Mouse (Mus musculus): ENCODE data around the gene Drd4. TPM values are rescaled to one million over a fixed set of nuclear protein-coding genes. Genes with fewer than 3 reads are reported as not detected.

The Drd4 gene
- polyA plus RNA-seq, 1 experiment, result 0.50 TPM

DNA sequence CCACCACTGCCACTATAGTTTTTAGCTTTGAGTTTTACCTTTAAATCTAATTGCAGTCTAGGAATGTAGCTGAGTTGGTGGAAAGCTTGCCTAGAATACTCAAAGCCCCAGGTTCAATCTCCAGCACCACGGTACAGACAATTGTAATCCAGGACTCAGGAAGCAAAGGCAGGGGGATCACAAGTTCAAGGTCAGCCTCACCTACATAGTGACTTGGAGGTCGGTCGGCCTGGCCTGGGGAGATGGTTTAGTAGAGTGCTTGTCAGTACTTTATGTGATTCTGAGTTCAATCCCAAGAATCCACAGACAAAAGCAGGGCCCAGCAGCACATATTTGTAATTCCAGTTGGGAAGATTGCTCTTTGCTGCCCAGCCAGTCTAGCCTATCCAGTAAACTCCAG, 3.8 kb upstream of the Drd4 start:
- TF ChIP-seq CTCF (IDR thresholded peaks at IDR 0.05; ENCODE audit: extremely low read depth, insufficient read depth, low read length), result no peak
- TF ChIP-seq POLR2A (IDR thresholded peaks at IDR 0.05; ENCODE audit: extremely low read depth, insufficient read depth, low read length), result no peak
- no peak overlapping the region for H3K4me3 ChIP-seq (ENCODE audit: insufficient read depth, low read length)
- H3K27ac ChIP-seq (ENCODE audit: insufficient read depth, low read length), result no peak overlapping the region
- peaks cover 2% of the 10 kb centered on the region; the same call in 1 of the 2 replicates for H3K4me1 ChIP-seq (ENCODE audit: control insufficient read depth, insufficient read depth, low read length)

DNA sequence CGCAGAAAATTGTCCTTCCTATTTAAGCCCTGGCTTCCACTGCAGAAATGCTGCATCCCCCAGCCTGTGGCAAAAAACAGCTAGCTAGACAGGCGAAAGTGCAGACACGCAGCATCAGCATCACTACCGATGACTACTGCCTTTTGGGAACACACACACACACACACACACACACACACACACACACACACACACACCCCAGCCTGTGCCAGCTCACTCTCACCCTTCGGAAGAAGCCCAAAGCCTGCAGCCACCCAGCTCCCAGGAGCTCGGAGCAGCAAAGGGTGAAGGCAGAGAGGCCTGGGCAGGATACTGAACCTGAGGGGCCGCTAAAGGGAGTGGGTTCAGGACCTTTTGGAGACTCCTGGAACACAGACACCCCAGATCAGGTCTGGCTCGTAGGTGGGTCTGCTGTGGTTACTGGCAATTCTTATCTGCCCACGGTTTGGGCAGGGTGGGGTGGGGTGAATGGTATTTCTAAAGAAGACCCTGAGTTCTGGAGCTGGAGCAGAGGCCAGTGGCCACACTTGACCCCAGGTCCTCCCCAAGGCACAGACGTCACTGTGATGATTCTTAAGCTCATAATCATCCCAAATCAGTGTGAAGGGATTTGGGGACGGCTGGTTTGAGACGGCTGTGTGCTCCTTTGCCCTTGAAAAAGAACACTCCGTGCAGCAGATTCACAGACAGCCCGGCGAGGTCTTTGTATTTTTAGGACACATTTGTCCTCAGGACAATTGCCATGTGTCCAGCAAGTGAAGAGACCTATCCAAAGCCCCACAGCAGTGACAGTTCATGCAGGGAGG, 980 bp downstream of the Drd4 start:
- Histone ChIP-seq H3K4me1 (ENCODE audit: control insufficient read depth, insufficient read depth, low read length) (peaks cover 2% of the 10 kb centered on the region), H3K27ac (ENCODE audit: insufficient read depth, low read length) (no peak overlapping the region), H3K4me3 (ENCODE audit: insufficient read depth, low read length) (peak overlapping the region; percentile 11; the same call in 1 of the 2 replicates)
- TF ChIP-seq POLR2A (IDR thresholded peaks at IDR 0.05; ENCODE audit: extremely low read depth, insufficient read depth, low read length) (no peak), CTCF (IDR thresholded peaks at IDR 0.05; ENCODE audit: extremely low read depth, insufficient read depth, low read length) (no peak)

DNA sequence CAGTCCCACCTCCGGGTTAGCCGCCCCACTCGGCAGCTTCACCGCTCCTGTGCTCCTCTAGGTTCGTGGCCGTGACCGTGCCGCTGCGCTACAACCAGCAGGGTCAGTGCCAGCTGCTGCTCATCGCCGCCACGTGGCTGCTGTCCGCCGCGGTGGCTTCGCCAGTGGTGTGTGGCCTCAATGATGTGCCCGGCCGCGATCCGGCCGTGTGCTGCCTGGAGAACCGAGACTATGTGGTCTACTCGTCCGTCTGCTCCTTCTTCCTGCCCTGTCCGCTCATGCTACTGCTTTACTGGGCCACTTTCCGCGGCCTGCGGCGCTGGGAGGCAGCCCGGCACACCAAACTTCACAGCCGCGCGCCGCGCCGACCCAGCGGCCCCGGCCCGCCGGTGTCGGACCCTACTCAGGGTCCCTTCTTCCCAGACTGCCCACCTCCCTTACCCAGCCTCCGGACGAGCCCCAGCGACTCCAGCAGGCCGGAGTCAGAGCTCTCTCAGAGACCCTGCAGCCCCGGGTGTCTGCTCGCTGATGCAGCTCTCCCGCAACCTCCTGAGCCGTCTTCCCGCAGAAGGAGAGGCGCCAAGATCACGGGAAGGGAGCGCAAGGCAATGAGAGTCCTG, 2.2 kb downstream of the Drd4 start:
- TF ChIP-seq POLR2A (IDR thresholded peaks at IDR 0.05; ENCODE audit: extremely low read depth, insufficient read depth, low read length) (no peak), CTCF (IDR thresholded peaks at IDR 0.05; ENCODE audit: extremely low read depth, insufficient read depth, low read length) (no peak)
- Histone ChIP-seq H3K4me3 (ENCODE audit: insufficient read depth, low read length) (no peak overlapping the region), H3K27ac (ENCODE audit: insufficient read depth, low read length) (no peak overlapping the region), H3K4me1 (ENCODE audit: control insufficient read depth, insufficient read depth, low read length) (peaks cover 2% of the 10 kb centered on the region)

DNA sequence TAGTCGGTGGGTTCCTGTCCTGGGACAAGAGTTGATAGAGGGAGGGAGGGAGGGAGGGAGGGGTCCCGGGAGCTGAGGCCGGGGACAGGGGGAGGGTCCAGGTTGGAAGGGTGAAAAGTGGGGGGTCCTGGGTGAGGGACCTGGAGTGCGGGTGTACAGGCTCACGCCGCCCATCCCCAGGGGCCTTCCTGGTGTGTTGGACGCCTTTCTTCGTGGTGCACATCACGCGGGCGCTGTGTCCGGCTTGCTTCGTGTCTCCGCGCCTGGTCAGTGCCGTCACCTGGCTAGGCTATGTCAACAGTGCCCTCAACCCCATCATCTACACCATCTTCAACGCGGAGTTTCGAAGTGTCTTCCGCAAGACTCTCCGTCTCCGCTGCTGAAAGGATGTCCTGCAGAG, 2.7 kb downstream of the Drd4 start:
- no peak overlapping the region for H3K4me3 ChIP-seq (ENCODE audit: insufficient read depth, low read length)

DNA sequence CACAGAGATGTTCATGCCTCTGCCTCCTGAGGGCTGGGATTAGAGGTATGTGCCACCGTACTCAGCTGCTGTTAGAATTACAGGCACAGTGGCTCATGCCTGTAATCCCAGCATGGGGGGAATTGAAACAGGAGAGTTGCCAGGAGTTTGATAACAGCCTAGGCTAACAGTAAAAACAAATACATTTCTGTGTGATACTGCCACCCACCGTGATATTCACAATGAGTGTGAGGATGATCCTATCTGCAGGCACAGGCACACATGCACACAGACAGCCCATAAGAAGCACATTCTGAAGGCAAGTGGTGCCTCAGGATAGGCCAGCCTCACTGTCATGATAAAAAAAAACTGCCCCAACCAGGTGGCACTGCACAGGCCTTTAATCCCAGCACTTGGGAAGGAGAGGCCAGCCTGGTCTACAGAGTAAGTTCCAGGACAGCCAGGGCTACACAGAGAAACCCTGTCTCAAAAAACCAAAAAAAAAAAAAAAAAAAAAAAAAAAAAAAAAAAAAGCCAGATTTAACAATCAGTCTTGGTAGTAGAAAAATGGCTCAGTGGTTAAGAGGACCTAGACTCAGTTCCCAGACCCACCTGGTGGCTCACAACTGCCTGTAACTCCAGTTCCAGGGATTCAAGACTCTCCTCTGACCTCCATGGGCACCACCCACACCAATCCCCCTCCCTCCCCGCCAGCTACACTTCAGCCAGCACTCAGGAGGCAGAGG, 6.3 kb downstream of the Drd4 start:
- no peaks in the 10 kb centered on the region; the same call in 1 of the 2 replicates for H3K4me1 ChIP-seq (ENCODE audit: control insufficient read depth, insufficient read depth, low read length)

More for the DNA sequence above, 2.7 kb downstream of the Drd4 start:
- no peak overlapping the region for H3K27ac ChIP-seq (ENCODE audit: insufficient read depth, low read length)
- TF ChIP-seq CTCF (IDR thresholded peaks at IDR 0.05; ENCODE audit: extremely low read depth, insufficient read depth, low read length), result no peak
- no peak for TF ChIP-seq POLR2A (IDR thresholded peaks at IDR 0.05; ENCODE audit: extremely low read depth, insufficient read depth, low read length)
- H3K4me1 ChIP-seq (ENCODE audit: control insufficient read depth, insufficient read depth, low read length), result peaks cover 2% of the 10 kb centered on the region

DNA sequence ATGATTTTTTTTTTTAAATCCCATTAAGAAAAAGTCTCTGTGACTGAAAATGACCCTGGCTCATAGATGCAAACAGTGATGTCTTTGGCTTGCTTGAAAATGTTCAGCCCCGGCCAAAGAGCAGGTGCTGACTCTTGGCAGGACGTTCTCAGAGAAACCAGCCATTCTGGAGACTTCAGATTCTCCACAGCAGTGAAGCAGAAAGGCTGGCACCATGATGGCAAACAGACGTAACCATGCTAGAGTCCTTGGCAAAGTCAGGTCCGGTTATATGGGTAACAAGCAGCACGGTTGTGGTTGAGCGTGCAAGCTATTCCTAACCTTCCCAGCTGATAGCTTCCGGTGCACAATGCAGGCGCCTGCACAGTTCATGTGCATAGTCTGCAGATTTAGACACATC, 7.4 kb downstream of the Drd4 start:
- Histone ChIP-seq H3K27ac (ENCODE audit: insufficient read depth, low read length) (no peak overlapping the region), H3K4me1 (ENCODE audit: control insufficient read depth, insufficient read depth, low read length) (no peaks in the 10 kb centered on the region), H3K4me3 (ENCODE audit: insufficient read depth, low read length) (no peak overlapping the region)
- no peak for TF ChIP-seq CTCF (IDR thresholded peaks at IDR 0.05; ENCODE audit: extremely low read depth, insufficient read depth, low read length)
- no peak for TF ChIP-seq POLR2A (IDR thresholded peaks at IDR 0.05; ENCODE audit: extremely low read depth, insufficient read depth, low read length)

More for the DNA sequence above, 6.3 kb downstream of the Drd4 start:
- TF ChIP-seq CTCF (IDR thresholded peaks at IDR 0.05; ENCODE audit: extremely low read depth, insufficient read depth, low read length), result no peak
- TF ChIP-seq POLR2A (IDR thresholded peaks at IDR 0.05; ENCODE audit: extremely low read depth, insufficient read depth, low read length), result no peak
- no peak overlapping the region for H3K4me3 ChIP-seq (ENCODE audit: insufficient read depth, low read length)
- no peak overlapping the region for H3K27ac ChIP-seq (ENCODE audit: insufficient read depth, low read length)

DNA sequence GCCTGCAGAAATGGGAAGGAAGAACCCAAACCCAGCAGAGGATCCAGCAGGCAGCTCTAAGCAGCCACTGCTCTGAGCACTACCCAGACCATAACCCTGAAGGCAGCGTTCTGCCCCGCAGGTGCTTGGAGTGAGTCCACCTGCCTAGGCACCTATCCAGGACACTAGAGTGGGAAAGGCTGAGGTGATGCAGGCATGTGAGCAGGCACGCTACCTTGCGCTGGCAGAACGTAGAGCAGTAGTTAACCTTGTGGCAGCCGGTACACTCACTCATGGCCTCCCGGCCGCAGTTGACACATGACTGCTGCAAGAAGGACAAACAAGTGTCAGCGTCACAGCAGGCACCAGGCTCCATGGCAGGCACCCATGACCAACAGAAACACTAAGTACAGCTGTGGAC, 9.6 kb downstream of the Drd4 start:
- no peak for TF ChIP-seq POLR2A (IDR thresholded peaks at IDR 0.05; ENCODE audit: extremely low read depth, insufficient read depth, low read length)
- TF ChIP-seq CTCF (IDR thresholded peaks at IDR 0.05; ENCODE audit: extremely low read depth, insufficient read depth, low read length), result no peak

DNA sequence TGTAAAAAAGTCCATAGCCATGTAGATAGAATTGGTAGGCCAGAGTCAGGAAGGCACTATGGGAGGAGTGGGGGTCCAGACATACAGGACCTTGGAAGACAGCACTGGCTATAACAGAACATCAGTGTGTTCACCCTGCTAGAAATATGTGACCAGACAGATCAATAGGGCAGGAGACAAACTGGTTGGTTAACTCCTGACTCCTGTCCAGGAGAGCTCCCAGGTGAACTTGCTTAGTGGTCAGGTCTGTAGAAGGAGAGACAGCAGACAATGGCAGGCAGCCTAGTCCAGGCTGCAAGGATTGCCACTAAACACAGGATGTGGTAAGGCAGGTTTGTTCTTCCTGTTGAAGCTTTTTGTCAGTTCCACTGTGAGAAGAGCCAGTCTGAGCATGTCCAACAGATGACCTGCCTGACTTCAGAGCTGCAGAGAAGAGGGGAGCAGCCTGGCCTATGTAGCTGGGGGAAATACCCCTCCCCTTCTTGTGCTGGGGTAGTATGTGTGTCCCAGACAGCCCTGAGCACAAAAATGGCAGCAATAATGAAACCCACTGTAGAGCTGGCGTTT, 11.0 kb downstream of the Drd4 start:
- TF ChIP-seq CTCF (IDR thresholded peaks at IDR 0.05; ENCODE audit: extremely low read depth, insufficient read depth, low read length) (no peak), POLR2A (IDR thresholded peaks at IDR 0.05; ENCODE audit: extremely low read depth, insufficient read depth, low read length) (no peak)
- H3K27ac ChIP-seq (ENCODE audit: insufficient read depth, low read length), result no peak overlapping the region
- no peaks in the 10 kb centered on the region for H3K4me1 ChIP-seq (ENCODE audit: control insufficient read depth, insufficient read depth, low read length)
- no peak overlapping the region for H3K4me3 ChIP-seq (ENCODE audit: insufficient read depth, low read length)

More for the DNA sequence above, 9.6 kb downstream of the Drd4 start:
- H3K4me1 ChIP-seq (ENCODE audit: control insufficient read depth, insufficient read depth, low read length), result no peaks in the 10 kb centered on the region
- no peak overlapping the region for H3K4me3 ChIP-seq (ENCODE audit: insufficient read depth, low read length)
- H3K27ac ChIP-seq (ENCODE audit: insufficient read depth, low read length), result no peak overlapping the region

DNA sequence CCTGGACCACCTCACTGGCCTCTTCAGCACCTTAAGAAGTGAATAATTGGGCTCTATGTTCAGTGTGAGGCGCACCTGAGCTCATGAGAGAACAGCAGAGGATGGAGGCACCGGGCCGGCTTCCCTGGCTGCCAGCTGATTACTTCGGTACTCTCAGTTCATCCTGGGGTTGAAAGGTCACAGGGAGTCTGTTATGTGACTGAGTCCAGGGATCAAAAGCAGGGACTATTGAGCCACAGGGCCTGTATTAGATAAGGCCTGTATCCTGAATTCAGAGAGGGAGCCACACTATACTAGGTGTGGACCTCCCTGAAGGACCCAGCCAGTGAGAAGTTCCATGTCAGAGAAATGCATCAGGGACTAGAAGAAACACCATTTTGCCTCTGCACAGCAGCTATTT, 12.7 kb downstream of the Drd4 start:
- Histone ChIP-seq H3K27ac (ENCODE audit: insufficient read depth, low read length) (no peak overlapping the region), H3K4me3 (ENCODE audit: insufficient read depth, low read length) (no peak overlapping the region), H3K4me1 (ENCODE audit: control insufficient read depth, insufficient read depth, low read length) (no peaks in the 10 kb centered on the region)
- TF ChIP-seq CTCF (IDR thresholded peaks at IDR 0.05; ENCODE audit: extremely low read depth, insufficient read depth, low read length) (no peak), POLR2A (IDR thresholded peaks at IDR 0.05; ENCODE audit: extremely low read depth, insufficient read depth, low read length) (no peak)

All from cortical plate, adult 2 months (tissue).